Mouse (Mus musculus): ENCODE results near the gene Chrna1.

Gene Chrna1

GRCm38 (mm10) chr2:73580166-73580565, at the start of gene Chrna1:
Gene Chrna1 (minus strand): TSS chr2:73580338.
- CTCF ChIA-PET = no interaction called here

DNA sequence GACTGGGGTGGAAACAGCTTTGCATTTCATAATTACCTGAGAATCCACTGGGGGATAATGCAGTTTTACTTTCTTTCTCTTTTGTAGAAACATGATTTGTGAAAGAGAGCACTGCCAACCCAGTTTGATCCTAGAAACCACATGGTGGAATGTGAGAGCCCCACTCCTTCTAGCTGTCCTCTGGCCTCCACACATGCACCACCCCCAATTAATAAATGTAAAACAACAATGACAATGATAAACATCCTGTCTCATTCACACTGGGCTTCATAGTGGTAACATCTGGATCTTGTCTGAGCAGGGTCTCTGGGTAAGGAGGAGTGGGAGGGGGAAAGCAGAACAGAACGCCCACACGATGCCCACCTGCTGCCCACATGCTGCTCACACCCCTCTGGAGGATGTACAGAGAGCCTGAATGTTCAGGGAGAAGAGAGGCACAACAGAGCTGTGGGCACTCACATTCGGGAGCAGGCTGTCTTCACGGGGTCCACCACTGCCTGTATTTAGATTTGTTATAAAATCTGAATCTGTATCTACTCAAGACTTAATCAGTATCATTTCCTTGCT, 38.4 kb upstream of the Chrna1 start:
- CTCF ChIA-PET = no interaction called here

DNA sequence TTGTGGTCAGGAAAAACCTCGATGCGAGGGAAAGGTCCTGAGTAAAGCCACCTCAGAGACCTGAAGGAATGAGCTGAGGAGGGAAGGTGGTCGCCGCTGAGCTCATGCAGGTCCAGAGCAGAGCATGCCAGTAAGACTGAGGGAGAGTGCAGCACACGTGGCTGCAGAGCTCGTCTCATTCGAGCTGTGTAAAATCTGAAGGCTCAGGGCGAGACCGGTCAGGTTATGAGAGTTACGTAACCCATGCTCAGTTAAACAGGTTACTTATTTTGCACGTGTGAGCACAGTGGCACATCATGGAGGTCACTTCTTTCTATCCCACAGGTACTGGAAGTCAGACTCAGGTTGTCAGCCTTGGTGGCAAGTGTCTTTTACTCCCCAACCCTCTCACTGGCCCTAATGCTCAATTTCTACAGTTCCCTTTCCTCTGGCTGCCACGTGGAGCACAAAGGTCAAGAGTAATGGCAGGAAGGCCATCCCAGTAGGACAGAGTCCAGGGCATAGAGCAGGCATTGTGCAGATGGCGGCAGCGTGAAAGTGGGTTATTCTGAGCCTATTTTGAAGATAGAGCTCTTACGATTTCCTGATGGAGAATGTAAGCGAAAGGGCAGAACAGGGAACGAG, 36.4 kb upstream of the Chrna1 start:
- CTCF ChIA-PET = no interaction called here

DNA sequence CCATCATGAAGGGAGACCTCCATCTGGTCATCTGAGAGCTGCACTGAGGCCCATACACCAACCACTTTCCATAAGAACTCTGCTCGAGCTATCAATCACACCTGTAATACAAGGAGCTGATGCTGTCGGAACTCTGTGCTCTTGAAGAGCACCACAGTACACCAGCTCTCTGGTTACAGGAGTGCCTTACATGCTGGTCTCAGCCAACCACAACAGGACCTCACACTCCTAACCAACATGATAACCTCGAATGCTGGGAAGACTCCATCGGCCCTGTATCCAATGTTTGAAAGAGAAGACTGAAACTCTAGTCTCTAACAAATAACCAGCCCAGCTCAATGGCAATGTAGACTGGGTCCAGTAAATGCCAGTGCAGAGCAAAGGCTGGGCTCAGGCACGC, 35.3 kb upstream of the Chrna1 start:
- CTCF ChIA-PET = no interaction called here

GRCm38 (mm10) chr2:73614303-73614702, 34.2 kb upstream of the Chrna1 start:
- CTCF ChIA-PET = no interaction called here

DNA sequence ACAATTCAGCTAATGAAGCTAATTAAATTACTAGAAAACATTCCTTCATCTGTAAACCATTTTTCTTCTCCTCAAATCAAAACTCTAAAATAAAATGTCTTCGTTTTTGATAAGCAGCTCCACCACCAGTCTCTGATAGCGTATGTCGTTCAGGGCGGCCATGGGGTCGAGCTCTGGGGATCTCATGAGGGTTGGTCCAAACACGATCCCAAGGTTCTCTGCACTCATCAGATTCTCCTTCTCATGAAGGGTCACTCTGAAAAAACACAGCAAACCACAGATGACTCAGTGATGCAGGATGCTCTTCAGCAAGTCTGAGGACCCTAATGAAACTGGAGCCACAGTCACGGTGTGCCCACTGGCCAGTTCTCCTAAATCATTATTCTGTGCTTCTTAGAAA, 32.8 kb upstream of the Chrna1 start:
- CTCF ChIA-PET = no interaction called here

- CTCF ChIA-PET = no interaction called here
These were observed 32.3 kb upstream of the Chrna1 start for GRCm38 (mm10) chr2:73612367-73612914.

GRCm38 (mm10) chr2:73611798-73612197, 31.7 kb upstream of the Chrna1 start:
- CTCF ChIA-PET = no interaction called here

- CTCF ChIA-PET = no interaction called here
These were observed 29.6 kb upstream of the Chrna1 start for GRCm38 (mm10) chr2:73609724-73610210.

GRCm38 (mm10) chr2:73609067-73609723, 29.1 kb upstream of the Chrna1 start:
- CTCF ChIA-PET = no interaction called here

DNA sequence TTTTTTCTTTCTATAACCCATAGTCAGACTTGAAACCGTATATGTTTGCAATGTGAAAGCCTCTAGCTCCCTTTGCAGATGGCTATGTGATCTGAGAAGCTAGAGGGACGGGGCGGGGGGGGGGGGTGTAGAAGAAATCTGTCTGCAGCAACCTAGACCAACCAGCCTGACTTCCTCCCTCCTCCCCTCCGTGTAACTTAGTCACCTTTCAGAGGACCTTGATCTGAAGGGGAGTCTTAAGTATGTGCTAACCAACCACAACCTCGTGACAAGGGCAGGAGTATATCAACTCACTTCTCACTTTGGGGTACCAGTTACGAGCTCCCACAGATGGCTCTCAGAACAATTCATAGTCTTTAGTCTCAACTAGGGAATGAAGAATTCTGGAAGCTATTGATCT, 28.3 kb upstream of the Chrna1 start:
- CTCF ChIA-PET = no interaction called here

DNA sequence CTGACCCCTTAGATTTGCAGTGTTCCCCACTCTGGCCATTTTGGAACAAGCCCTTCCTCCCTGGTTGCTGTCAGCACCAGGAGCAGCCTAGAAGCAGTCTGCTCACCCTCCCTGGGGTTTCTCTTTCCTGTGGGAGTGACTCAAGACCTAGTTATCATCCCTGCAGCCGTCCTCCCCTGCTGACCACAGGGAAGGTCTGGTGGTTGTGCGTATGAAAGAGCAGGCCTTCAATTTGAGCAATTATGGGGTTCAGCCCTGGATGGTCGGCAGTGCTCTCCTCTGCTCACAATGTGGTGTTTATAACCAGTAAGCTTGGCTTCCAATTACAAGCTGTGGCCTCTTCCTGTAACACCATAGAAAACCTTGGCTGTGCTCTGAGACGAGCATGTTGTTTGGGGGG, 27.5 kb upstream of the Chrna1 start:
- CTCF ChIA-PET = no interaction called here

GRCm38 (mm10) chr2:73607146-73607545, 27.0 kb upstream of the Chrna1 start:
- CTCF ChIA-PET = no interaction called here

GRCm38 (mm10) chr2:73606616-73607015, 26.5 kb upstream of the Chrna1 start:
- CTCF ChIA-PET = interaction anchor here (0.6 kb wide), 1 partner anchor 50 kb away, joined by 4 read pairs; no protein-coding TSS in a partner anchor

- CTCF ChIA-PET = no interaction called here
These were observed 24.9 kb upstream of the Chrna1 start for GRCm38 (mm10) chr2:73605077-73605476.

DNA sequence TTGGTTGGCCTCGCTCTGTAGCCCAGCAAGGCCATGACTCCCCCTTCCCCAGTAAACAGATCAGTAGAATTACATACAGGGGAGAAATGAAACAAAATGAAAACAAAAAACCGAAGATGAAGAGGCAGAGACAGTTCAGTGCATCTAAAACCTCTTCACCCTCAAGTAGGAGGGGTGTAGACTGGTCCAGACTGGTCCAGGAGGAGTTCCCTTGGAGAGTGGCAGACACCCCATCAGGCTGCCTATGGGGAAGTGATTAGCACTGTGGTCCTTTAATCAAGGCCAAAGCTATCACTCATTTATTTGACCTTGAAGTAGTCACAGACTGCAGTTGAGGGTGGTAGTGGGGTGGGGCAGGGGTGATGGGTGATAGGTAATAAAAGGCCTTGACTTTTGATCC, 24.4 kb upstream of the Chrna1 start:
- CTCF ChIA-PET = no interaction called here

GRCm38 (mm10) chr2:73600650-73601049, 20.5 kb upstream of the Chrna1 start:
- CTCF ChIA-PET = no interaction called here

GRCm38 (mm10) chr2:73597772-73598171, 17.6 kb upstream of the Chrna1 start:
- CTCF ChIA-PET = no interaction called here

GRCm38 (mm10) chr2:73596786-73597185, 16.6 kb upstream of the Chrna1 start:
- CTCF ChIA-PET = no interaction called here

DNA sequence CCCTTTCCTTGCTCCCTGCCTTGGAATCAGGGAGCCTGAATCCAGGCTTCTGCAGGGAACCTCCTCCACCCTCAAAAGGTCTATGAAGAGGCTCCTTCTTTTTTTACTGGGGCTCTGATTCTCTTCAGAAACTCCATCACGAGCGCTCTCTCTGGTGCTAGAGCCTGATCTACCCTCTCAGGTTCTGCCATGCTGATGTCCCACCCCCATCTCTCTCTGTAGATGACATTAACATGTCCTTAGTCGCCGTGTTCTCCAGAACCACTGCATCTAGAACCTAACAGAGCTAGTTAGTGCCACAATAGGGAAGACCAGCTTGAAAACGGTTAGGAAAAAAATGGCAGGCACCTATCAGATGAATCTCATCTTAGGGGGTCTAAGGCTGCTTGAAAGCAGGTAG, 16.2 kb upstream of the Chrna1 start:
- CTCF ChIA-PET = no interaction called here

DNA sequence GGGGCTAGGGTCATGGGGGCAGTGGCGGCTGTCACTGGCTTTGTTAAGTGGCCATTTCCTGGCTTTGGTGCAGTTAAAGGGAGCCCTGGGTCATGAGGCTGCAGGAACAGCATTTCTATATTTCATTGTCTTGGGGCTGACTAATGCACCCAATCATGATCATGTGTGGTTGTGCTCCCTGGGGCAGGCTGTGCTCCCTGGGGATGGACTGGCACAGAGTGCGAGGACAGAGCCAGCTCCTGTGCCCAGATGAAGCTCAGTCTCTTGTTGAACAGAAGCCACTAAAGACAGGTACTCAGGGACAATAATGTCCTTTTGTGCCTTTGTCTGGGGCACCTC, 12.9 kb upstream of the Chrna1 start:
- CTCF ChIA-PET = no interaction called here

DNA sequence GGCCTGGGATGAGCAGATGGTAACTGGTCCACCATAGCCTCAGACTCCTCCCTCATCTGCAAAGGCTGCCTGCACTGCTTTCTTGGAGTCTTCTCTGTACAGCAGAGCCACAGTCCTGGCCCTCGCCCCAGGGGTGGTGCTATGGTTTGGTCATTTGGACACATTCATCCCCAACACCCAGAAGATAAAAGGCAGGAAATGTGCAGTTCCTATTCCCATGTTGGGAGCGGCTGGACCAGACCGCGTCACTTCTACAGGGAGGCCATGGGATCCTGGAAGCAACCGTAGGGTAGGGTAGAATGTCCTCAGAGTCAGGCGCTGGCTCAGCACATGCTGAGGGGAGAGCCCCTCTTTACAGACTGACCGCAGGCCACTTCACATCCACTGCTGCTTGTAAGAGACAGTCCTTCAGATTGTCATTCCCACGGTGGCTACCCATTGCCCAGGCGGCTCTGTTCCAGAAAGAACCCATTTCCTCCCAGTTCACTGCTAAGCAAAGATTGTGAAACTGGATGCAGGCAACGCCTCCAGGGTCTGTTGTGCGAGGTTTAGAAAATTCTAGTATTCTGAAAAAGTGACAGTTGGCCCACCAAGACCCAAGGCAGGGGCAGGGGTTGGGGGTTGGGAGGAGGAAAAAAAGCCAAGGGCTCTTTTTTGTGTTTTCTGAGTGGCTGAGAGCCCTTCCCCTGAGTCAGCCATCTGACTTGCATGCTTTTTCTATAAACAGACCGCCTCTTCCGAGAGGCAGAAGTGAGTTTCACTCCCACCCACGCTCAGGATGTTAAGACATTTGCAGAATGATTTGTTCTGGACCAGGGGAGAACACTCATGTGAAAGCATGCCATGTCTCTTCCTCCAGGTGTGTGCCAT, 12.3 kb upstream of the Chrna1 start:
- CTCF ChIA-PET = no interaction called here
